Mouse (Mus musculus) layer of hippocampus, adult 8-10 months (tissue): ENCODE measurements around the gene Meis2. TPM values are rescaled to one million over a fixed set of nuclear protein-coding genes. Genes with fewer than 3 reads are reported as not detected.

Experiments used
- DNase-seq, 2 experiments: peaks; one replicate each; pipeline ENCODE4 v3.0.0; 2022; ENCODE audit warnings: low spot score in 2 of 2
- total RNA-seq, 4 experiments: library from RNA; stranded (reverse); gene quantifications; 2 replicates each; pipeline ENCODE4 v1.2.4; 2022

Meis2 gene
- total RNA-seq, 4 experiments from 2014 or later, result 43.4 to 69.1 (median 50.4) TPM

DNA sequence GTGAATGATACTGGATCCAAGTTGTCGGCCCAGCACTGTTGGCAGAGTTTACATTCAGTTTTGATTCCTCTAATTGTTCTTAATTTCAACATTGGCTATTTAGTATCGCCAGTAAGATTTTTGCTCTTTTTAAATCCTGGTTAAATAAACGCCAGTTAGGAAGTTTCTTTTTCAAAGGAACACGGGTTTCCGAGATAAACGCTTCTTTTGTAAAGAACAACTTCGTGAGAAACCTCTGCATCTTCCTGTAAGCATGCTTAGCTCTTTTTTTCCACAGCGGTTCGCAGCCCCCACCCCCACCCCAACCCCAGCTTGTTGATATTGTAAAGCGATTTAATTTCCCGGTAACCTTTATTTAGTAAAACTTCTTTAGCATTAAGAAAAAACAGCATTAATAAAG, 2.8 kb upstream of the Meis2 start:
- no peak for DNase-seq

DNA sequence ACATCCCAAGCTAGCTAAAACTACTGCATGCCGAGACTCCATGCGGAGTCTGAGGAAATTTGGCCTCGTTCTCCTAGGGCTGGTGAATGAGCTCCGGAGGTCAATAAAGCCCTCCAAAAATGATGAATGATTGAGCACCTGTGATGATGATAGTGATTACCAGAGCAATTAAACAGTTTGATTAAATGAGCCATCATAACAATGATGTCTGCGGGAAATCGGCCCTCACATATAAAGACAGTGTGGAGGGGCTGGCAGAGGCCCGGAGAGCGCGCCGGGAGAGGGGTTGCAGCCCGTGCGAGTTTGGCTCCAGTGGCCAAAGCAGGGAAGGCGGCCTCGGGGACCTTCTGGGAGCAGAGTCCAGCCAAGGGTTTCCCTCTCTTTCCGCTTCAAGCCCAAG, 2.1 kb upstream of the Meis2 start:
- no peak for DNase-seq

- DNase-seq, result no peak
These were observed 1.4 kb upstream of the Meis2 start for GRCm38 (mm10) chr2:116067065-116067497.

GRCm38 (mm10) chr2:116066057-116066941, 660 bp upstream of the Meis2 start:
- DNase-seq, result no peak

GRCm38 (mm10) chr2:116065057-116065456, 582 bp downstream of the Meis2 start:
- DNase-seq, result no peak

GRCm38 (mm10) chr2:116064521-116064920, 1.1 kb downstream of the Meis2 start:
- no peak for DNase-seq

DNA sequence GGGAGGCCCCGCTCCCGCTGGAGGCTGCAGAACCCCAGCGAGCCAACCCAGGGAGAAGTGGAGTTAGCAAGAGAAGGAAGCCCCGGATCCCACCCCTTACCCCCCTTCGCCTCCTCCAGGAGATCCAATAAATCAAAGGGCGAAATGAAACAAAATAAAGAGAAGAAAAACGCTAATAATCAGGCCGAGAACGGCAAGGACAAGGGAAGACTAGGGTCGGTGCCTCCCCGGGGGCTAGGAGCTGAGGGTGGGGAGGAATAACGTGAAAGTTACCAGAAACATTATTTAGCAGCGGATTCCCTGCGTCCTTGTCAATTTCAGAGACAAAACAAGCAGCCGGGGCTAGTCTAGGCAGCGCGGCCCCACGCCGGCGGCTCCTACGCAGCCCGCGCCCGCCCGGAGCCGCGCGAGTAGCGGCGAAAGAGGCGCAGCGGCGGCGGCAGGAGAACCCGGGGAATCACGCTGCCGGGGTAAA, 1.8 kb downstream of the Meis2 start:
- no peak for DNase-seq

- DNase-seq, result no peak
These were observed 2.7 kb downstream of the Meis2 start for GRCm38 (mm10) chr2:116062761-116063441.

- no peak for DNase-seq
These were observed 3.4 kb downstream of the Meis2 start for GRCm38 (mm10) chr2:116062251-116062651.

DNA sequence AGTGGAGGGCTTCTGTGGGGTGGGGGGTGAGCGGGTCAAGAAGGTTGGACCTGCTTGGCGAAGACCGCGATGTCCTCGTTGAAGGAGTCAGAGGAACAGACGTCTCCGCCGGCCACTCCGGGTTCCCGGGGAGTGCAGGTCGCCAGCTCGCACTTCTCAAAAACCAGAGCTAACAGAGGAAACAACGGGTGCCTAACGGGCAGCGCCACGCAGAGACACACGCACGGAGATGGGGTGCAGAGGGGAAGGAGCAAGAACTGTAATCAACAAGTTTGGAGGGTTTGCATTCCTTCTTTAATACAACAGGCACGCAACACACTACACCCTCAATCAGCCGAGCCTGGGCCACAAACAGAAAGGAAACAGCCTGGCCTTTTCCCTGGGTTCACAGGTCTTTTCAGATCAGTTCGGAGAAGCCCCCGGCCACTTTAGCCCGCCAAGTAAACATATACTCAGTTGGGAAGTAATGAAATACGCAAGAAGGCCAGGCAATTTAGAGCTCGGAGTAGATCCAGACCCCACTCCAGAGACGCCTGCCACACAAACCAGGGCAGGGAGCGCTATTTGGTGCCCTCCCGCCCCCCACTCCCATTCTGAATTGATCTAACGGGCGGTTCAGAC, 4.1 kb downstream of the Meis2 start:
- DNase-seq, result no peak

DNA sequence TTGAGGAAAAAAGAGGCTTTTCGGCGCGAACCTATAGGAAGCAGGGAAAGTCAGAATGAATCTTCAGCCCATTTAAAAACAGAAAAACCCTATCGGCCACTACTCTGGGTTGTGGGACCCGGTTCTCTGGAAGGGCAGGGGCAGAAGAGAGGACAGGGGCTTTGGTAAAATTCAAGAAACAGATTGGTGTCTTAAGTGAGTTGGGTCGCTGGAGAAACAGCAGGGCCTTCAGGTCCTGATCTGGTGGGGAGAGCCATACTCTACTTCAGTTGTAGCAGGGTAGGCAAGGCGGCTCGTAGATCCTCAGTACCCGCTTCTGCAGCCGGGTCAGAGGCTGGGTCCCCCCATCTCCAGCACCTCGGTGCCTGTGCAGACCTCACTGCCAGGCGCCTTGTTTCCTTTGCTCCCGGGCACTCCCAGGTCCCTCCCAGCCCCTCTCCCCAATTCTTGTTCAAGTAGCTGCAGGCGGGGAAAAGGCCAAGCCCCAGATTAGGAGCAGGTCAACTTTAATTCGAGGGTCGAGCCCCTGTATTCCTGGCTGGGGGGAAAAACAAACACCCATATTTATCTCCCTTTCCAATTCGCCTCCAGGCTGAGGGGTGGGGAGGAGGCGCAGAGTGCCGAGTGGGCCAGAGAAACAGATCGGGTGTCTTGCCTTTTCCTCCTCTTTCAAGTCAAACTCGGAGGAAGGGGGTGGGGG, 4.8 kb downstream of the Meis2 start:
- DNase-seq, result no peak

DNA sequence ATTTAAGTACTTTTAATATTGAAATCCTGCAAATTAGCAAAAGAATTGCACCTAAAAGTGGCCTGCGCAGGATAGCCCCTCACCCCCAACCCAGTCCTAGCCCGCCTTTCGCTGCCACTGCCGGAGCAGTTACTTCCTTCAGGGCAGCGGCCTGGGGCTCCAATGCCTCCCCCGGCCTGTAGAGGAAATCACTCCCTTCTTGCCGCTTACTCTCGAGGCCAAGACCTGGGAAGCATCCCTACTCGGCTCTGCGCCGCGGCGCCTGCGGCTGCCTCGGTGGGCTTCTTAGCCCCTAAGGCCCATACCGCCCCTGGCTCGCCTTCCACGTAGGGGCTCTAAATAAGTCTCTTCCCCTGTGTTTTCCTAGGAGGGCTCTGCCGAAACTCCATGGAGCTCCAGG, 5.4 kb downstream of the Meis2 start:
- no peak for DNase-seq

DNA sequence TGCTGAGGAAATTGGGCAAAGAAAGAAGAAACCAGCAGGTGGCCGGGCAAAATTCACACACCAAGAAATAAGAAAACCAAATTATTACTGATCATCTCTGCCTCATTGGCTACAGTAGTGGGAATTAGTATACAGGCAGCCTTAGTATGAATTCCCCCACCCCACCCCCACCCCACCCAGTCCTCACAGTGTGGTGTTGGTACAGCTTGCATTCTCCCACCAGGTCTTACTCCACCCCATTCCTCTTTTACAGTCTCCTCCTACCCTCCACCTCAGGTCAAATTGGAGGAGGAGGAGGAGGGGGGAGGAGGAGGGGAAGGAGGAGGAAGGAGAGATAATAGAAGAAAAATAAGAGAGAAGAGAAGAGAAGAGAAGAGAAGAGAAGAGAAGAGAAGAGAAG, 6.0 kb downstream of the Meis2 start:
- DNase-seq, result no peak

DNA sequence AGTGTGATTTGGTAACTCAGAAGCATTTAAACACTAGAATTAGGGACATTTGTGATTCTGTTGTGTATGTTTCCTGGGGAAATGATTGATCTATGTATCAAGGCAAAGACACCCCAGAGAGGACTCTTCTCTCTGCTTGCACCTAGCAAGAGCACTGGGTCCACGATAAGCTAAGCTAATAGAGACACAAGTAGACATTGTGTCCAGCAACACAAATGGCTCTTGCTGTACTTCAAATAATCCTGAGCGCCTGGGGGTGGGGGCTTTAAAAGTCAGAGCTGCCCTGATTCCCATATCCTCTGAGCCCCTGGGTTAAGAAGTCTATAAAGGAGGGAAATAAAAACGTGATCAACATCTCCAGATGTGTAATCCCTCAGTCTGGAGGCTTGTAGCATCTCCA, 6.6 kb downstream of the Meis2 start:
- no peak for DNase-seq

- no peak for DNase-seq
These were observed 7.1 kb downstream of the Meis2 start for GRCm38 (mm10) chr2:116058511-116058910.

DNA sequence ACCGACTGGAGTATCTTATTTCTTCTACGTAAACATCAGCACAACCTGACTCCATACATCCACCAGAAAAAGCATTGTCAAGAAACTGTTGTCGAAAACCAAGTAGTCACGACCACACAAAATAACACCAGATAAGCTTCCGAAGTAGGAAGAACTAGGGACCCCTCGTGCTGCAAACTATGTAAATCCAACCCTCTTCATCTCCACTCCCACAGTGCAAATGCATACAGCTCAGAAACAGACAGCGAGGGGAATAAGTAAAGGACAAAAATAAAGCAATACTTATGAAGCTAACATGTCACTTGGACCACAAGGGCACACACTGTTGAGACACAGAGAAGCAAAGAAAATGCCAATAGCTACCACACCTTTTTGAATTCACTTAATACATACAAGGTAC, 8.8 kb downstream of the Meis2 start:
- no peak for DNase-seq

- no peak for DNase-seq
These were observed 9.7 kb downstream of the Meis2 start for GRCm38 (mm10) chr2:116055686-116056620.

GRCm38 (mm10) chr2:116053931-116054330, 11.7 kb downstream of the Meis2 start:
- DNase-seq, result no peak

DNA sequence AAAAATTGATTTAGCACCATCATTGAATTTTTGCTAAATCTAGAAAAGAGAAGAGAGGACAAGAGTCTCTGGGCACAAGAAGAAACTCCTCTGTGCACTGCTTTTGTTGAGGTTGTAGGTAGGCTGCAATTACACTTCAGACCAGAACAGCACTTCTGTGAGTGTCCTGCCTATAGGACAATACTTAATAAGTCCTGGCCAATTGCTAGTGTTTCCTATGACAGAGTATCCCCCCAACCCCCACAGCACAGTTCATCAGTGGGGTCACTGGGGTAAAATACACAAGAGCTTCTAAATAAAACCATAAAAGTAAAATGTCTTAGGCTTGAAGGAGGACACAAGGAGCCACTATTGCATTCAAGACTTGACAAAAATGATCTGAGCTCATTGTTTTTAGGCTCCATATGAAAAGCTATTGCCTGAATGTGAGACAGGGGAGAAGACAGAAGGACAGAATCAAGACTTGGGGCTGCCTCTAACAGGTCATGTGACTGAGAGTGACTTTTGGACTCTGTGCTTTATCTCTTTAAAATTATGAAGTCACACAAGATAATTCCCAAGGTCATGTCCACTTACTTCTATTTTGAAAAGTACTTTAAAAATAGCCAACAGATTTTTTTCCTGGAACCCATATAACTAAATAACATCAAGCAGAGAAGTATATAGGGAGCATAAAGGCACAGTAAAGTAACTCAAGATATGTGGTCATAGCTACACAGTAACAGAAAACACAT, 12.8 kb downstream of the Meis2 start:
- DNase-seq, result no peak
